Mouse (Mus musculus) T-helper 1 cell (primary cell): ENCODE measurements around the gene Atp2c1.

ENCODE experiments used
- in situ Hi-C: fragments of 300-600 bp; cut with MboI, MseI; formaldehyde crosslinking; loops from one replicate; pipeline ENCODE4 v1.15.1; 2025; ENCODE audit warnings: high pct_unique_total_duplicates

The Atp2c1 gene

GRCm38 (mm10) chr9:105488363-105488762, 38.8 kb downstream of the Atp2c1 start:
- in situ Hi-C loops, result no loop called here

- in situ Hi-C loops, result no loop called here
Measured at GRCm38 (mm10) chr9:105484338-105485084, 42.6 kb downstream of the Atp2c1 start.

GRCm38 (mm10) chr9:105483880-105484279, 43.2 kb downstream of the Atp2c1 start:
- in situ Hi-C loops, result no loop called here

- in situ Hi-C loops, result no loop called here
Measured at GRCm38 (mm10) chr9:105482715-105483510, 44.2 kb downstream of the Atp2c1 start.

GRCm38 (mm10) chr9:105482070-105482469, 45.0 kb downstream of the Atp2c1 start:
- in situ Hi-C loops, result no loop called here

- in situ Hi-C loops, result no loop called here
Measured at GRCm38 (mm10) chr9:105476134-105476533, 51.0 kb downstream of the Atp2c1 start.

GRCm38 (mm10) chr9:105474910-105475309, 52.2 kb downstream of the Atp2c1 start:
- in situ Hi-C loops, result no loop called here

- in situ Hi-C loops, result no loop called here
Measured at GRCm38 (mm10) chr9:105467787-105468186, 59.3 kb downstream of the Atp2c1 start.

GRCm38 (mm10) chr9:105461496-105461895, 65.6 kb downstream of the Atp2c1 start:
- in situ Hi-C loops, result no loop called here

- in situ Hi-C loops, result no loop called here
Measured at GRCm38 (mm10) chr9:105459032-105459431, 68.1 kb downstream of the Atp2c1 start.

- in situ Hi-C loops, result loop anchor here (10.0 kb wide), 1 partner anchor 1354 kb away; no protein-coding TSS in a partner anchor
Measured at GRCm38 (mm10) chr9:105408549-105408948, 118.6 kb downstream of the Atp2c1 start.

- in situ Hi-C loops, result loop anchor here (5.0 kb wide), 2 partner anchors 263 to 338 kb away; partner anchors contain the start of gene Nudt16
Measured at GRCm38 (mm10) chr9:105395218-105395627, 131.9 kb downstream of the Atp2c1 start, which contains the start of the genes Aste1 and Nek11. Gene Aste1, plus strand, starts transcription at chr9:105395392. Gene Nek11, minus strand, starts transcription at chr9:105395524.

- in situ Hi-C loops, result loop anchor here (5.0 kb wide), 2 partner anchors 262 to 337 kb away; partner anchors contain the start of gene Nudt16
Measured at GRCm38 (mm10) chr9:105394720-105395119, 132.4 kb downstream of the Atp2c1 start.

- in situ Hi-C loops, result no loop called here
Measured at GRCm38 (mm10) chr9:105390616-105391015, 136.5 kb downstream of the Atp2c1 start.

- in situ Hi-C loops, result no loop called here
Measured at GRCm38 (mm10) chr9:105389289-105389688, 137.8 kb downstream of the Atp2c1 start.

GRCm38 (mm10) chr9:105387403-105387802, 139.7 kb downstream of the Atp2c1 start:
- in situ Hi-C loops, result no loop called here

GRCm38 (mm10) chr9:105379533-105380145, 147.5 kb downstream of the Atp2c1 start:
- in situ Hi-C loops, result no loop called here

- in situ Hi-C loops, result no loop called here
Measured at GRCm38 (mm10) chr9:105377622-105378021, 149.5 kb downstream of the Atp2c1 start.

GRCm38 (mm10) chr9:105376954-105377530, 150.1 kb downstream of the Atp2c1 start:
- in situ Hi-C loops, result no loop called here

GRCm38 (mm10) chr9:105376411-105376810, 150.7 kb downstream of the Atp2c1 start:
- in situ Hi-C loops, result no loop called here

- in situ Hi-C loops, result no loop called here
Measured at GRCm38 (mm10) chr9:105374361-105374760, 152.8 kb downstream of the Atp2c1 start.

GRCm38 (mm10) chr9:105368605-105369004, 158.5 kb downstream of the Atp2c1 start:
- in situ Hi-C loops, result no loop called here
